Mouse (Mus musculus) hindbrain, embryonic 16.5 days (tissue): ENCODE results near the gene Ankrd50. TPM values are rescaled to one million over a fixed set of nuclear protein-coding genes. Genes with fewer than 3 reads are reported as not detected.

Experiments
- ATAC-seq: fragments of 200-750 bp; cut with Nextera tagmentation; 2 replicates; pipeline ENCODE4 v1.8.0; 2017; ENCODE audit warnings: moderate TSS enrichment, moderate library complexity
- H3K27ac ChIP-seq: fragments of 300-500 bp; sonication (generic); 2 replicates; pipeline ENCODE4 v1.5.1; 2014; ENCODE audit warnings: low read depth, mild to moderate bottlenecking, control low read depth, low read length, moderate library complexity
- H3K27me3 ChIP-seq: fragments of 300-500 bp; sonication (generic); replicated peaks from 2 replicates; pipeline ENCODE4 v1.6.1; 2014; ENCODE audit warnings: low read length; ENCODE audit not compliant: control insufficient read depth, insufficient read depth
- H3K36me3 ChIP-seq: fragments of 300-500 bp; sonication (generic); 2 replicates; pipeline ENCODE4 v1.6.1; 2014; ENCODE audit warnings: mild to moderate bottlenecking, low read length, moderate library complexity, mixed read lengths; ENCODE audit not compliant: control insufficient read depth, insufficient read depth
- H3K4me1 ChIP-seq: fragments of 300-500 bp; sonication (generic); 2 replicates; pipeline ENCODE4 v1.6.1; 2014; ENCODE audit warnings: low read depth, low read length; ENCODE audit not compliant: control insufficient read depth, insufficient read depth
- H3K4me2 ChIP-seq: fragments of 300-500 bp; sonication (generic); 2 replicates; pipeline ENCODE4 v1.6.1; 2014; ENCODE audit warnings: mild to moderate bottlenecking, low read length, control low read depth, moderate library complexity
- H3K4me3 ChIP-seq: fragments of 300-500 bp; sonication (generic); 2 replicates; pipeline ENCODE4 v1.5.1; 2014; ENCODE audit warnings: mild to moderate bottlenecking, low read length, control low read depth, moderate library complexity
- H3K9ac ChIP-seq: fragments of 300-500 bp; sonication (generic); 2 replicates; pipeline ENCODE4 v1.6.1; 2014; ENCODE audit warnings: low read depth, mild to moderate bottlenecking, control low read depth, low read length, moderate library complexity
- H3K9me3 ChIP-seq: fragments of 300-500 bp; sonication (generic); 2 replicates; pipeline ENCODE4 v1.6.1; 2014; ENCODE audit warnings: mild to moderate bottlenecking, low read length, moderate library complexity; ENCODE audit not compliant: control insufficient read depth
- WGBS: fragments of 180-500 bp; shearing (Covaris S2); extraction: QIAGEN DNeasy Blood & Tissue Kit; methylation state at CpG from one replicate; pipeline ENCODE4 v1.1.7; 2014; 5-methylcytosine and 5-hydroxymethylcytosine counted together
- polyA plus RNA-seq: library from polyadenylated mRNA; unstranded; fragments of >200 nt; fragmentation: Nextera tagmentation; extraction: Ambion mirVana; gene quantifications from 2 replicates; pipeline ENCODE4 v1.2.1, GENCODE M21; 2015

The Ankrd50 gene
- polyA plus RNA-seq, 1 experiment from 2014 or later = 13.5 TPM

DNA sequence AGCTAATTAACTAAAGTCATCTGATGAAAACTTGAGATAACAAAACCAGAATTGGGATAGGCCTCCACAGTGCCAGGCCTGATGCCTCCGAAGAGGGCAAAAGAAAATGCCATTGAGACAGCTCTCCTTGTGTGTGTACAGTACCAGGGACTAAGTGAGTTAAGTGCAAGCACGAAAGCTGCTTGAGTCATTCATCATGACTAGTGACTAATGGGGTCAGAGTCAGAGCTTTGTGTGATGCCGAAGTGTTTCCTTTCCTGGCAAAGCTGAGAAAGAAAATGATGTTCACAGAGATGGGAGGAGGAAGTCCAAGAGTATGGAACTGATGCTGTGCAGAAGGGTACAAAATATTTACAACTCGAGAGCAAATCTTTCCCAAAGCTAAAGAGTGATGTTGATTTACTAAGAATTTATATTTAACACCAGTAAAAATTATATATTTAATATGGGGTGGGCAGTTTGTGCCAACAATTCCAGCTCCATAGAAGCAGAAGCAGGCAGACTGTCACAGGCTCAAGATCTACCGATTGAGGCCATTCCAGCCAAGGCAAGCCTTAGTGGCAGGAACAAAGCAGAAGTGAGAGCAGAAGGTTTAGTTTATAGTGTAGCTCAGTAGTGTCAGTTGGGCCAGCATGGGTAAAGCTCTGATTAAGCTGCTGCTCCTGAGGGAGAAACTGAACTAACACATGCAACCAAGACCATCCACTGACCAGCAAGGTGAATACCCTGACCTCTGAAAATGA is 25.0 kb downstream of the Ankrd50 start:
- peaks cover 37% of the 10 kb centered on the region for H3K36me3 ChIP-seq
- no peak for ATAC-seq
- no peaks in the 10 kb centered on the region for H3K27me3 ChIP-seq
- H3K9me3 ChIP-seq = no peaks in the 10 kb centered on the region
- WGBS = 72% methylated on average over 5 of the region's 5 CpGs
- no peaks in the 10 kb centered on the region for H3K4me1 ChIP-seq
- no peak overlapping the region for H3K9ac ChIP-seq
- no peak overlapping the region for H3K4me3 ChIP-seq
- no peak overlapping the region for H3K27ac ChIP-seq
- no peak overlapping the region for H3K4me2 ChIP-seq

DNA sequence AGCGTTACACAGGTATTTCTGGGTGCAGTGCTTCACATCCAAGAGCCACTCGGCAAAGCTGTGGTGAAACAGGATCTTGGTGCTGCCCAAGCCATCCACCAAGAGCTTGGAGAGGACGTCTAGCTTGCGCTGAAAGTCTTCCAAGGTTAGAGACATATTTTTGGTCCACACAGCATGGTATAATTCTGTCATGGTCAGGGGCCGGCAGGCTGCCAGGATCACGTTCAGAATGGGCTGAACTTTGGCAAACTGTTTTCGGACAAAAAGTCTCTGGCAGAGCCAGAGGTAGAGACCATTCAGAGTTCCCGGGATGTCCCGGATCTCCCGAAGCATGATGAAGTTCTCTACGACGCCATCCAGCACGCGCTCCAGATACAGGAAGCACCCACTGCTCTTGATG is 27.6 kb downstream of the Ankrd50 start:
- Histone ChIP-seq H3K4me3 (no peak overlapping the region), H3K36me3 (peaks cover 44% of the 10 kb centered on the region), H3K4me1 (no peaks in the 10 kb centered on the region), H3K9ac (no peak overlapping the region), H3K9me3 (no peaks in the 10 kb centered on the region), H3K27me3 (no peaks in the 10 kb centered on the region), H3K27ac (no peak overlapping the region), H3K4me2 (no peak overlapping the region)
- no peak for ATAC-seq
- WGBS = 92% methylated on average over 14 of the region's 14 CpGs

DNA sequence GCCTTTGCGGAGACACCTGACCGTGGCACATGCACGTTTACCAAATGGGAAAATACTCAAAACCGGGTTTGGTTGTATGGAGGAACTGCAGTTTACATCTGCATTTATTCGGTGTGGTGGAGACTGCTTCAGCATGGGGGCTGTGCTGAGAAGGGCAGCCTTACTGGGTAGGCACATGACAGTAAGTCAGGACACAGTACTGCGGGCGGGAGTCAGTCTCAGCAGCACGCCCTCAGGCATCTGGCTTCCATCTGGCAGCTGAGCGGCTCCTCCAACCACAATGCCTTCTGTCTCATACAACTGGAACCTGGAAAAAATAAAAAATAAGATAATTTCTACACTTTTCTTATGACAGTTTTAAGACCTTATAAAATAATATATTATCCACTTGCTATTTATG is 32.4 kb downstream of the Ankrd50 start:
- Histone ChIP-seq H3K27me3 (no peaks in the 10 kb centered on the region), H3K9ac (no peak overlapping the region), H3K36me3 (peaks cover 56% of the 10 kb centered on the region), H3K4me3 (no peak overlapping the region), H3K27ac (no peak overlapping the region), H3K4me1 (no peaks in the 10 kb centered on the region), H3K4me2 (no peak overlapping the region), H3K9me3 (no peaks in the 10 kb centered on the region)
- ATAC-seq = no peak
- WGBS = 73% methylated on average over 9 of the region's 9 CpGs

DNA sequence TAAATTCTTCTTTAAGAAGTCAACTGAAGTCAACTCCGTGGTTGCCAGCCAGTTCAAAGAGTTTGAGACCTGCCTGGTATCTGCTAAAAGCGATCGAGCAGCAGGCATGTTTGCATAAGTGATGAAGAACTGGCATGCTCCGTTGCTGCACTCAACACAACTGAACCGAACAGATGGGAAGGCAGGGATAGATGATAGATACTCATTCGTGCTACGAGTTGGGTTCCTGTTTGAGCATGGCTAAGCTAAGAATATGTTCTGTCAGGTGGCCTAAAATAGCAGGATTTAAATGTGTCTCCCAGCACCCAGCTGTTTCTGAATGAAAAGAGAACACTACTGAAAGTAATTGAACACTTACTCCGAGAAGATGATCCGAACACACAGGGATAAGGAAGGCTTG is 38.1 kb downstream of the Ankrd50 start:
- no peaks in the 10 kb centered on the region for H3K9me3 ChIP-seq
- peaks cover 10% of the 10 kb centered on the region for H3K36me3 ChIP-seq
- H3K9ac ChIP-seq = no peak overlapping the region
- no peak overlapping the region for H3K27ac ChIP-seq
- 91% methylated on average over 9 of the region's 9 CpGs for WGBS
- no peak overlapping the region for H3K4me2 ChIP-seq
- H3K27me3 ChIP-seq = no peaks in the 10 kb centered on the region
- no peaks in the 10 kb centered on the region for H3K4me1 ChIP-seq
- H3K4me3 ChIP-seq = no peak overlapping the region
- no peak for ATAC-seq

DNA sequence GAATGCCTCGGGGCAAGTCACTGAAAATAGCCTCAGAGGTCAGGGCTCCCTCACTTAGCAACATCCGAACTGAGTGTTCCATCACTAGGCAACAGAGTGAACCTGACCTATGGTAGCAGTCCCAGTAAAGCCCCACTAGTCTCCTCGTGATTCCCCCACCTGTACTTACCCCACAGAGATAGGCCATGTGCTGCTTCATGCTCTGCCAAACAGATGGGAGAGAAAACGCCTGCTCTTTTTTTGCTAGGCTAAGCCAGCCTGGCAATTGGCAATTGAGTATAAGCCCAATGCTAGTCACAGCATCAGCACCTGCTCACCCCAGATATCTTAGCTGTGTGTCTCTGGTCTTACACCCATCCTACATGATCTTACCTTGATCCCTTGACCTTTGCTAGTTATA is 40.8 kb downstream of the Ankrd50 start:
- Histone ChIP-seq H3K27ac (no peak overlapping the region), H3K9ac (no peak overlapping the region), H3K9me3 (no peaks in the 10 kb centered on the region), H3K27me3 (no peaks in the 10 kb centered on the region), H3K36me3 (no peaks in the 10 kb centered on the region), H3K4me2 (no peak overlapping the region), H3K4me1 (no peaks in the 10 kb centered on the region), H3K4me3 (no peak overlapping the region)
- WGBS = 50% methylated on average over 4 of the region's 4 CpGs
- no peak for ATAC-seq

DNA sequence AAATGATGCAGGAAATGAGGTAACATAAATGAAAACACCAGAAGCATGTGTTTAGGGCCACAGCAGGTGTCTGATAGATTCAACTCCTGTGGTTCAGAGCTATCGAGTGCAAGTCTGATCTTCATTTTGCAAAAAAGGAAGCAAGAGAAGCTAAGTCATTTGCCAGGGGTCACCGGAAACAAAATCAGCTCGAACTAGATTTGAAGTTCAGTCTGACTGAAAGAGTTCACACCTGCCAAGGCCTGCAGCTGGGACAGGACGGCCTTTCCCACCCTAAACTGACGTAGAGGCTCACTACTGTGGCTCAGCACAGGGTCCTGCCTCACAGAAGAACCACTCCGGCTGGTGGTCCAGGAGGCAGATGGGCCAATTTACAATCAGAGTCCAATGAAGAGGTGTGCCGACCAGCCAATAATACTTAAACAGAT is 44.1 kb downstream of the Ankrd50 start:
- Histone ChIP-seq H3K4me1 (no peaks in the 10 kb centered on the region), H3K4me3 (no peak overlapping the region), H3K27me3 (no peaks in the 10 kb centered on the region), H3K9ac (no peak overlapping the region), H3K36me3 (no peaks in the 10 kb centered on the region), H3K4me2 (no peak overlapping the region), H3K9me3 (no peaks in the 10 kb centered on the region), H3K27ac (no peak overlapping the region)
- WGBS = 61% methylated on average over 7 of the region's 7 CpGs
- no peak for ATAC-seq

DNA sequence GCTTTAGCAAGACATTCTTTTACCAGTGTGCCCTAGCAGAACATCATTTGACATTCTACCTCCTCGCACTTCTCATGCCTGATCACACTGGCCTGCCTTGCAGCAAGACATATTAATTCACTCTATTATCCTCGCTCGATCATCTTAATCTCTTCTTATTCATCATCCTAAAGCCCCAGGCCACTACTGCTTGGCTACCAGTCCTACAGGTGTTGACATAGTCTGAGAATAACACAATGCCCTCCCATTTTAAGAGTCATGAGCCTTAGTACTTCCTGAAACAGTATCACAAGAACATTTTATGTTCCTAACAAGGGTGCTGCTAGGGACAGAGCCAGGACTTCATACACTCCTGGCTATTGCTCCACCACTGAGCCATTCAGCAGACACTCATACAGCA is 48.0 kb downstream of the Ankrd50 start:
- Histone ChIP-seq H3K9me3 (no peaks in the 10 kb centered on the region), H3K36me3 (no peaks in the 10 kb centered on the region), H3K9ac (no peak overlapping the region), H3K4me3 (no peak overlapping the region), H3K4me2 (no peak overlapping the region), H3K27ac (no peak overlapping the region), H3K27me3 (no peaks in the 10 kb centered on the region; the same call in 1 of the 2 replicates), H3K4me1 (no peaks in the 10 kb centered on the region)
- whole genome bisulfite sequencing = 79% methylated on average over 3 of the region's 3 CpGs
- no peak for ATAC-seq

DNA sequence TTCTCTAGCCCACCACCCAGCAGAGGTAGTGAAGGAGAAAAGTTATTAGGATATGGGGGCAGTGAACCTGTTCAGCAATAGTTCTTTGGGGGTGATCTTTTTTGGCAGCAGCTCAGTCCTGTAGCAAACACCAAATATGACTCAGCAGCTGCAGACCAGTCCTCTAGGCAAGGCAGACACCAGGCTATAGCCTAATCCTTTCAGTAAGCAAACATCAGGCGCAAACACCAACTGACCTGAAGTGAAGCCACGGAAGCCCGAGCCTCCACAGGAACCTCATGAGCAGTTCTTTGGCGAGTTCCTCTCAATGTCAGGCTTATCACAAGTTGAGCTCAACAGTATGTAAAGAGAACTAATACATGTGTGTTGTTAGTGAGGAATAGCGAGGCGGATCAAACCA is 48.8 kb downstream of the Ankrd50 start:
- no peak for ATAC-seq
- no peak overlapping the region for H3K27ac ChIP-seq
- no peaks in the 10 kb centered on the region; the same call in 1 of the 2 replicates for H3K27me3 ChIP-seq
- H3K9ac ChIP-seq = no peak overlapping the region
- H3K4me1 ChIP-seq = no peaks in the 10 kb centered on the region
- H3K36me3 ChIP-seq = no peaks in the 10 kb centered on the region
- no peak overlapping the region for H3K4me3 ChIP-seq
- WGBS = 95% methylated on average over 6 of the region's 6 CpGs
- no peaks in the 10 kb centered on the region for H3K9me3 ChIP-seq
- H3K4me2 ChIP-seq = no peak overlapping the region

DNA sequence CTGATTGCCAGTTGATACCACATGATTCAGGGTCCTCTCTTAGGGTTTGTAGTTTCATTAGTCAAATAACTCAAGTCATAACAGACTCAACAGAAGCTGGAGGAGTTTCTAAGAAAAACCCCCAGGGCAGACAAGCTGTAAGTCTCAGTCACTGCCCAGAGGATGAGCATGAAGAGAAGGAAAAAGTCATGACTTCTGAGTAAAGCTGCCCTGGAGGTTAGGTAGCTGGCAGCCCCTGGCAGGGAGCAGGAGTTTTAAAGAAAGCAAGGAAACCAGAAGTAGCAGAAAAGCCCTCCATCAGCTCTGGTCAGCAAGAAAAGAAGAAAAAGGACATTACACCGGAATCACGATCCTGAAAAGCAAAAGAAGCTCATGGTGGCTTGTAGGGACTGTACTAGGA is 50.2 kb downstream of the Ankrd50 start:
- Histone ChIP-seq H3K4me1 (no peaks in the 10 kb centered on the region), H3K36me3 (no peaks in the 10 kb centered on the region), H3K27me3 (no peaks in the 10 kb centered on the region; the same call in 1 of the 2 replicates), H3K4me3 (no peak overlapping the region), H3K9me3 (no peaks in the 10 kb centered on the region), H3K9ac (no peak overlapping the region), H3K4me2 (no peak overlapping the region), H3K27ac (no peak overlapping the region)
- 92% methylated on average over 2 of the region's 2 CpGs for WGBS
- ATAC-seq = no peak
